Mouse (Mus musculus) kidney, adult 2 months (tissue): Measurements from ENCODE around the gene Batf3.

ENCODE experiments used
- CTCF ChIP-seq: fragments of 200-500 bp; conservative IDR thresholded peaks from 2 replicates; pipeline ENCODE4 v1.5.1; 2011; ENCODE audit warnings: low read depth, mild to moderate bottlenecking, control low read depth, low read length, moderate library complexity, mixed read lengths; ENCODE audit not compliant: insufficient read depth, insufficient read length
- POLR2A ChIP-seq: fragments of 200-500 bp; IDR thresholded peaks from one replicate; pipeline ENCODE4 v1.6.1; 2011; ENCODE audit warnings: low read depth, low read length, control low read depth

DNA sequence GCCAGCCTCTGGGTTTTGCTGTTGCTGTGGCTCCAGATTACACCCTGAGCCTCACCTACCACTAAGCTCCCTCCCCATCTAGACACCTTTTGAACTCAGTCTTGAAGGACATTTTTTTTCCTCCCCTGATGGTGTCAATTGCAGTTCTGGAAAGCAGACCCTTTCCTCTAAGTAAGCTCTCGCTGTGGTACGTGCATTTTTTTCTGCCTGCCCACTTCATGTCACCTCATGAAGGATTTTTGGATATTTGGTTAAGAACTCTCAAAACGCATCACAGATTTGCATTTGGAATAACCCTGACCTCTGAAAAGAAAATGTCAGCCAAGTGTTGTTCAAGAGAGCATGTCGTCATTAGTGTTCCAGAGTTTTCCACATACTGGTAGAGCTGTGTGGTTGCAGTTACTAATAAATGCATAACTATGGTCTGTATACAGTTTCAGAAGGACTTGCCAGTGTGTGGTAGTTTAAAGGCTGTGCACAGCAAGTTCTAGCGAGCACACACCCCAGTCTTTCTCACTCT, 2.2 kb downstream of the Batf3 start:
- TF ChIP-seq CTCF (no peak), POLR2A (no peak)
